Mouse (Mus musculus) macrophage (primary cell): ENCODE data around the gene Carmil2. TPM values are rescaled to one million over a fixed set of nuclear protein-coding genes. Genes with fewer than 3 reads are reported as not detected.

Experiments
- H3K27ac ChIP-seq: fragments of 350-480 bp; formaldehyde crosslinking; 2 replicates; pipeline ENCODE4 v1.9.0; 2021
- H3K36me3 ChIP-seq: fragments of 350-480 bp; formaldehyde crosslinking; 2 replicates; pipeline ENCODE4 v1.9.0; 2021; ENCODE audit errors: inconsistent target
- H3K4me3 ChIP-seq: fragments of 350-480 bp; formaldehyde crosslinking; 2 replicates; pipeline ENCODE4 v1.9.0; 2021; ENCODE audit errors: inconsistent target
- H3K79me2 ChIP-seq: fragments of 350-480 bp; formaldehyde crosslinking; 2 replicates; pipeline ENCODE4 v1.9.0; 2021; ENCODE audit errors: inconsistent target
- WGBS: methylation state at CpG from one replicate; pipeline ENCODE4 v1.1.7; 2026; ENCODE audit warnings: inconsistent platforms; ENCODE audit not compliant: missing documents; 5-methylcytosine and 5-hydroxymethylcytosine counted together
- polyA plus RNA-seq: library from polyadenylated mRNA; stranded (reverse); fragments of 250-400 nt; gene quantifications from 3 replicates; pipeline ENCODE4 v1.2.4, GENCODE M21; 2018; ENCODE audit warnings: inconsistent platforms

Gene Carmil2
- polyA plus RNA-seq, 1 experiment from 2014 or later: not detected

DNA sequence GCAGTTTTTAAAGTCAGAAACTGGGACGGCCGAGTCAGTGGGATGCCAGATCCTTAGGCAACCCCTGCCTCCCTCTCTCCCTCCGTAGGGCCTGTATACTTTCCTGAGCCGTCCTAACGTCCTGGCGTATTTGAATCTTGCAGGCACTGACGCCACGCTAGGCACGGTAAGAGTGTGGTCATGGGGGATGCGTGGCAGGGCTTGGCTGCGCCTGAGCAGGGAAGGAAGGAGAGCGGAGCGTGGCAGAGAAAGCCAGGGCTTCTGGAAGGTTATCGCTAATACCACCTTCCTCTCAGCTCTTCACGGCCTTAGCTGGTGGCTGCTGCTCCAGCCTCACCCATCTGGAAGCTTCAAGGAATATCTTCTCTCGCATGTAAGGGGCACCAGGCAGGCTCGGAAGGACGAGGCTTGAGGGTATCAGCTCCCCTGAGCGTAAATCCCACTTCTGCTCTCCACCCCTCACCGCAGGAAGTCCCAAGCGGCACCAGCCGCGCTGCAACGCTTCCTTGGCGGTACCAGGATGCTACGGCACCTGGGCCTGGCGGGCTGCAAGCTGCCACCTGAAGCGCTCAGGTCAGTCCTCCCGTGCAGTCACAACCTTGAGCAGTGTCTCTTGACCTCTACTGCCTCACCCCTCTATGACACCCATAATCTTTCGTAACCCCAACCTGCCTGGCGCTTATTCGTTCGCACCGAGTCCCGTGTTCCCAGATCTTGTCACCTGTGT is 3.3 kb downstream of the Carmil2 start:
- H3K36me3 ChIP-seq: no peaks in the 10 kb centered on the region
- H3K4me3 ChIP-seq: no peak overlapping the region
- no peak overlapping the region for H3K27ac ChIP-seq
- WGBS: 92% methylated on average over 32 of the region's 35 CpGs
- H3K79me2 ChIP-seq: no peaks in the 10 kb centered on the region

DNA sequence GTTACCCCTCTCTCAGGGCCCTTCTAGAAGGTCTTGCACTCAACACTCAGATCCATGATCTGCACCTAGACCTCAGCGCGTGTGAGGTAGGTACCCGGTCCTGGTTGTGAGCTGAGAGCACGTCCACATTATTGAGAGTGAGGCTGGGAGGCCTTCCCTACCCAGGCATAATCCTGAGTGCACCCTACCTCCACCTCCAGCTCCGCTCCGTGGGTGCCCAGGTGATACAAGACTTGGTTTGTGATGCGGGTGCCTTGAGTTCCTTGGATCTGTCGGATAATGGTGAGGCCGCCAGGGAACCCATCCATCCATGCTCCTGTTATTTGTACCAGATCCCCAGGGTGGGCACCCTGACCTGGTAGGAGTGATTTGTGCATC is 3.9 kb downstream of the Carmil2 start:
- Histone ChIP-seq H3K36me3 (no peaks in the 10 kb centered on the region), H3K79me2 (no peaks in the 10 kb centered on the region), H3K27ac (no peak overlapping the region), H3K4me3 (no peak overlapping the region)
- WGBS: 95% methylated on average over 9 of the region's 9 CpGs

DNA sequence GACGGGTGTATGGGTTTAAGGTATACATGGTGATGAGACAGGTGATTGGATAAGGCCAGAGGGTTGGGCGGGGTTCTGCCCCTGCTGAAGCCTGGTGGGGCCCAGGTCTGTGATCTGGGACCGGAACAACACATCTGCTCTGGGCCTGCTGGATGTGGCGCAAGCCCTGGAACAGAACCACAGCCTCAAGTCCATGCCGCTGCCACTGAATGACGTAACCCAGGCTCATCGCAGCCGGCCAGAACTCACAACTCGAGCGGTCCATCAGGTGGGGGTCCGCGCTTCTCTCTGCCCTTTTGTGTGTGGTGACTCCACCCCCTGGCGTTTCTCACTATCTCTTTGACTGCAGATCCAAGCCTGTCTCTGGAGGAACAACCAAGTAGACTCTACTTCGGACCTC is 4.9 kb downstream of the Carmil2 start:
- Histone ChIP-seq H3K36me3 (no peaks in the 10 kb centered on the region), H3K27ac (no peak overlapping the region), H3K4me3 (no peak overlapping the region), H3K79me2 (no peaks in the 10 kb centered on the region)
- WGBS: 78% methylated on average over 14 of the region's 14 CpGs

DNA sequence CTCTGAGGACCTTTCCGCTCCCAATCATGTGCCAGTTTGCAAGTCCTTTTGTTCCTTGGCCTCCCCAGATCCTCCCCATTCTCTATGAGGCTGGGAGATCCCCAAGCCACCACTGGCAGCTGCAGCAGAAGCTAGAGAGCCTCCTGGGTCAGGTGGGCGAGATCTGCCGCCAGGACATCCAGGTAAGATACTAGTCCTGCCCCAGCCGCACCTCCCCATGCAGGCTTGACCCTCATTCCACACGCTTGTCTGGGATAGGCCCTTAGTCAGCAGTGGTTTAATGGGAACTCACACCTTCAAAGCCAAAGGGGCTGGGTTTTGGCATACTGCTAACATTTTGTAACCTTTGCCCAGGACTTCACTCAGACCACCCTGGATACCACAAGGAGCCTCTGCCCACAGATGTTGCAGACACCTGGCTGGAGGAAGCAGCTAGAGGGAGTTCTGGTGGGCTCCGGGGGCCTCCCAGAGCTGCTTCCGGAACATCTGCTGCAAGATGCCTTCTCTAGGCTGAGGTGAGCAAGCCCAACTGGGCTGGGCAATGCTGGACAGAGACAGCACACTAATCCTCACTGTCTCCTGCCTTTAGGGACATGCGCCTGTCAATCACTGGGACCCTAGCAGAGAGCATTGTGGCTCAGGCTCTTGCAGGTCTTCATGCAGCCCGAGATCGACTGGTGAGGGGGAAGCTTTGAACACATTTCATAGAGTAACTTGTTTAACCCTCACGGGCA is 6.5 kb downstream of the Carmil2 start:
- H3K79me2 ChIP-seq: no peaks in the 10 kb centered on the region
- H3K27ac ChIP-seq: no peak overlapping the region
- H3K36me3 ChIP-seq: no peaks in the 10 kb centered on the region; the same call in 1 of the 2 replicates
- 89% methylated on average over 11 of the region's 11 CpGs for WGBS
- no peak overlapping the region for H3K4me3 ChIP-seq

DNA sequence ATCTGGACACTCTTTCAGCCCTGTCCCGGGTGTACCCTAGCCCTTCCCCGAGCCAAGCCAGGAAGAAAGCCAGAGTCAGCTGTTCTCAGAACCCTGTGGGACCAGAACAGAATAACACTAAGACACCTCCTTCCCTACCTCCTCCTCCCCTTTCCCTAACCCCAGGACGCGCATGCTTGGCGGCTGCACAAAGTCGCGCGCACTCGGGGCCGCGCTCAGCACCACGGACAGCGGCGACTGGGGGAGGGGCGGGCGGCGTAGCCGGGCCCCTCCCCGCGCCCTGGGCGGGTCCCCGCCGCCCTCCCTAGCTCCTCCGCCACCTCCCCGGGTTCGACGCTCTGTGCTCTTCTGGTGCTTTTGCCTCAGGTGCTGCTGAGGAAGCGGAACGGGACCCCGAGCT is 7.6 kb downstream of the Carmil2 start:
- Histone ChIP-seq H3K36me3 (peaks cover 10% of the 10 kb centered on the region; the same call in 1 of the 2 replicates), H3K4me3 (no peak overlapping the region)

DNA sequence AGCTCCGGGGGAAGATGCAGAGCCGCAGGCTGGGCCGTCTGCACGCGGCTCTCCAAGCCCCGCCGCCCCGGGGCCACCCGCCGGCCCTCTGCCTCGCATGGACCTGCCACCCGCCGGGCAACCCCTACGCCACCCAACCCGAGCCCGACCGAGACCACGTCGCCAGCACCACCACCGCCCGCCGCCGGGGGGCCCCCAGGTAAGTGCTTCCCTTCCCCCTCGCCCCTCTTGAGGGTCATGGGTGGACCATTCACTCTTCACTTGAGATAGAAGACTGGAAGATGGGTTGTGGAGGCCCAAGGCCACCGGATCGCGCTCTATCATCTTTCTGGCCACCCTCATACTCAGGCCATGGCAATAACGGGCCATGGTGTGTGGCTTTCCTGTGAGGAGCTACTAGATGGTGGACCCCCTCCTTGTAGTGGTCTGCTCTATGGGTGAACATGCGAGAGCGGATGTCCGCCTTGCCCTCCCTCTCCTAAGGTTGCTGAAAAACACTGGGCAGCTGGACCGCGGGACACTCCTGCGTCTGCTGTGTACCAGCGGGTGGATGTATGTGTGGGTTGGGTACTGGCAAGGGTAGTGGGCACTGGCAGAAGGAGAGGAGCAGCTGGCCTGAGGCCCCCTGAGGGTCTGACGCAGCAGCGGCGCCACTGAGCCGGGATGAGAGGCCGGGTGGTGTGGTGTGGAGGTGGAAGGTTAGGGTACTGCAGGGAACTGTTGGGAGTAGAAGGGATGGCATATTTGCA is 8.2 kb downstream of the Carmil2 start:
- H3K36me3 ChIP-seq: peaks cover 12% of the 10 kb centered on the region; the same call in 1 of the 2 replicates
- no peak overlapping the region for H3K27ac ChIP-seq
- H3K79me2 ChIP-seq: no peaks in the 10 kb centered on the region
- WGBS: 93% methylated on average over 38 of the region's 40 CpGs
- no peak overlapping the region for H3K4me3 ChIP-seq

More for the DNA sequence above, 7.6 kb downstream of the Carmil2 start:
- H3K27ac ChIP-seq: no peak overlapping the region
- no peaks in the 10 kb centered on the region for H3K79me2 ChIP-seq
- 87% methylated on average over 17 of the region's 30 CpGs for whole genome bisulfite sequencing

DNA sequence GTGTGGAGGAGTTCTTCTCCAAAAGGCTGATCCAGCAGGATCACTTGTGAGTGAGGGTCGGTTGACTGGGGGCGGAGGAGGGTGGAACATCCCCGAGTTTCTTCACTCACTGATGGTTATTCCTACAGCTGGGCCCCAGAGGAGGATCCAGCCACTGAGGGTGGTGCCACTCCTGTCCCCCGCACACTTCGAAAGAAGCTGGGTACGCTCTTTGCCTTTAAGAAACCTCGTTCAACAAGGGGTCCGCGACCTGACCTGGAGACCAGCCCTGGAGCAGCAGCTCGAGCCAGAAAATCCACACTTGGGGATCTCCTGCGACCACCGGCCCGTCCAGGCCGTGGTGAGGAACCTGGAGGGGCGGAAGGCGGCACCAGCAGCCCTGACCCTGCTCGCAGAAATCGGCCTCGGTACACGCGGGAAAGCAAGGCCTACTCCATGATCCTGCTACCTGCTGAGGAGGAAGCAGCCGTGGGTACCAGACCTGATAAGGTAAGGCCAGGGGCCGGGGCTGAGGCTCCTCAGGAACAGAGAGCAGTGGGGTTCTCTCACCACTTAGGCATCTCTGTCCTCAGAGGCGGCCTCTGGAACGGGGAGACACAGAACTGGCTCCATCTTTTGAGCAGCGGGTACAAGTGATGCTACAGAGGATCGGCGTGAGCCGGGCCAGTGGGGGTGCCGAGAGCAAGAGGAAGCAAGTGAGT is 9.2 kb downstream of the Carmil2 start:
- peaks cover 12% of the 10 kb centered on the region; the same call in 1 of the 2 replicates for H3K36me3 ChIP-seq
- no peak overlapping the region for H3K27ac ChIP-seq
- H3K4me3 ChIP-seq: no peak overlapping the region
- peaks cover 4% of the 10 kb centered on the region; the same call in 1 of the 2 replicates for H3K79me2 ChIP-seq
- 91% methylated on average over 30 of the region's 30 CpGs for whole genome bisulfite sequencing

DNA sequence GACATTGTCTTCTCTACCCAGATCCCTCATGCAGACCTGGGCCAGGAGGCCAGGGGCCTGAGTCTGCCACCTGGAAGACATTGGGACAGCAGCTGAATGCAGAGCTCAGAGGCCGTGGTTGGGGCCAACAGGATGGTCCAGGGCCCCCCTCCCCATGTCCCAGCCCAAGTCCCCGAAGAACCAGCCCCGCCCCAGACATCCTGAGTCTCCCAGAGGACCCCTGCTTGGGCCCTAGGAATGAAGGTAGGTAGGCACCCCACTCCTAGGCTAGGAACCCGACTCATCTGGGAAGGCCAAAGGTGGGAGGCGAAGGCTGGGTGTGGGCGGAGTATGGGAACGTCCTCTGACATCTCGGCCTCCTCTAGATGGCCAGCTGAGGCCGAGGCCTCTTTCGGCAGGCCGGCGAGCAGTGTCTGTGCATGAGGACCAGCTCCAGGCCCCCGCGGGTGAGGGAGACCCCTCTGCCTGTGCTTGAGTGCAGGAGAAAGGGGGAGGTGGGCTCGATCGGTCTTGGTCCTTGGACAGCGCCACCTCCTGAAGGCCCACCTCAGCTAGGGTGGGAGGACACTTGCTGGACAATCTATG is 11.2 kb downstream of the Carmil2 start:
- 94% methylated on average over 13 of the region's 17 CpGs for WGBS
- H3K36me3 ChIP-seq: peaks cover 12% of the 10 kb centered on the region; the same call in 1 of the 2 replicates

DNA sequence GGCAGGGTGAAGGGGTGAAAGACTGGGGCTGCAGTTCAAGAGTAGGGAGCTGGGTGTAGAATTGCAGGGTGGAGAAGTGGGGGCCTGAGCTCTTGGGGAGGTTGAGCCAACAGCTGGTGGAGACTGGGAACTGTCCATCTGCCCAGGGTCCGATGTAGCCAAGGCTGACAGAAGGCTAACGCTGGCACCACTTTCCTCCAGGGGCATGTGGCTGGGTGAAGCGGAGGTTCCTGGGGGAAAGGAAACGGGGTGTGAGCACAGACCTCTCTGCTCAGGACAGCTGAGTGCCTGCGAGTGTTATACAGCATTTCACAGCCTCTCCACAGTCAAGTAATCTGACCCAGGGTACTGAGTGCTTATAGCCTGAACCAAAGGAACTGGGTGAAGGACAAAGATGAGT is 12.7 kb downstream of the Carmil2 start:
- Histone ChIP-seq H3K4me3 (no peak overlapping the region), H3K27ac (no peak overlapping the region), H3K36me3 (peaks cover 12% of the 10 kb centered on the region; the same call in 1 of the 2 replicates), H3K79me2 (peaks cover 6% of the 10 kb centered on the region; the same call in 1 of the 2 replicates)
- 96% methylated on average over 5 of the region's 5 CpGs for WGBS

More for the DNA sequence above, 11.2 kb downstream of the Carmil2 start:
- Histone ChIP-seq H3K4me3 (no peak overlapping the region), H3K79me2 (peaks cover 6% of the 10 kb centered on the region; the same call in 1 of the 2 replicates), H3K27ac (no peak overlapping the region)

DNA sequence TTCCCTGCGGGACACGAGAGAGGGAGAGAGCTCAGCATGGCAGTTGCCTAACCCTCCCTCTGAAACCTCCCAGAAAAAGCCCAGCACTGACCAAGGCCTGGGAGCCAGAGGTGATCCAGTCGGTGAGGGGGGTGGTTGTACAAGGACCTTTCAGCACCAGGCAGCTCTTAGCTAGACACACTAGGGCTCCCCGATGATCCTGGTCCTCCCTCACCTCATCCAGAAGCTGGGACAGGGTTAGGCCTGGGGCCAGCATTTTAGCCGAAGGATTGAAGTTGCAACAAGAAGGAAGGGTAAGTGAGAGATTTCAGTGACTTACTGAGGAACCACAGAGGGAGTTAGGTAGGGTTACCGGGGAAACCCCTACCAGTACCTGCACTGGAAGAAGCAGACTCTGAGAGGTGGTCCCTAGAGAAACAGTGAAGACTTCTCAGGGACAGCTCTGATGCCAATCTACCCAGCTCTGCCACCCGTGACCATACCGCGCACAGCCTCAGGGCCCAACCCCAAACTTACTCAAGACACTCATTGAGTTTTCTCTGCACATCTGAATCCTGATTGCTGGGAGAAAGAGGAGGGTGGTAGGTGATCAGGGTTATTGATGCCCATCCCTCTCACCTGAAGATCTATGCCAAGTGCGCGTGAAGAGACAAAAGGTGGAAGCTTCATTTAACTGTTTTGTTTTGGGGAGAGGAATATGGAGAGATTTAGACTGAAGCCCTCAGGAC is 13.6 kb downstream of the Carmil2 start:
- Histone ChIP-seq H3K27ac (no peak overlapping the region), H3K36me3 (peaks cover 12% of the 10 kb centered on the region; the same call in 1 of the 2 replicates), H3K79me2 (peaks cover 6% of the 10 kb centered on the region; the same call in 1 of the 2 replicates), H3K4me3 (peak overlapping the region; percentile 94)
- WGBS: 95% methylated on average over 11 of the region's 11 CpGs

DNA sequence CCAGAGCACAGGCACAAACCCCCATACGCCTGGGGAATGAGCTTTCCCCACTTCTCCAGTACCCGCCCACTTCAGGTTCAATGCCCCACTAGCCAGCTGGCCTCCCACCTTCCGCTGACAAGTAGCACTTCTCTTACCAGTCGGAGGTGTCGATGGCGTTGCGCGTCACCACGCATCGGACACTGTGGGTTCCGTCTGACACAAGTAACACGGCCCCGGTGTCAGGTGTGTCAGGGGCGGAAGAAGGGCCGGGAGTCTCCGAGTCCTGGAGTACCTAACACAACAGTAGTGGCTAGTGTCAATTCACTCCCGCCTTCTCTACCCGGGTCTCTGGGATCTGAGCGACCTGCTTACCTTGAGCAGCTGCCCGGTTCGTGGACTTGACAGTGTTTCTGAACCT is 14.5 kb downstream of the Carmil2 start:
- peaks cover 6% of the 10 kb centered on the region; the same call in 1 of the 2 replicates for H3K79me2 ChIP-seq
- peak overlapping the region; percentile 94 for H3K4me3 ChIP-seq
- 0% methylated on average over 21 of the region's 21 CpGs for WGBS
- H3K27ac ChIP-seq: peak overlapping the region; percentile 88
- peaks cover 12% of the 10 kb centered on the region; the same call in 1 of the 2 replicates for H3K36me3 ChIP-seq

DNA sequence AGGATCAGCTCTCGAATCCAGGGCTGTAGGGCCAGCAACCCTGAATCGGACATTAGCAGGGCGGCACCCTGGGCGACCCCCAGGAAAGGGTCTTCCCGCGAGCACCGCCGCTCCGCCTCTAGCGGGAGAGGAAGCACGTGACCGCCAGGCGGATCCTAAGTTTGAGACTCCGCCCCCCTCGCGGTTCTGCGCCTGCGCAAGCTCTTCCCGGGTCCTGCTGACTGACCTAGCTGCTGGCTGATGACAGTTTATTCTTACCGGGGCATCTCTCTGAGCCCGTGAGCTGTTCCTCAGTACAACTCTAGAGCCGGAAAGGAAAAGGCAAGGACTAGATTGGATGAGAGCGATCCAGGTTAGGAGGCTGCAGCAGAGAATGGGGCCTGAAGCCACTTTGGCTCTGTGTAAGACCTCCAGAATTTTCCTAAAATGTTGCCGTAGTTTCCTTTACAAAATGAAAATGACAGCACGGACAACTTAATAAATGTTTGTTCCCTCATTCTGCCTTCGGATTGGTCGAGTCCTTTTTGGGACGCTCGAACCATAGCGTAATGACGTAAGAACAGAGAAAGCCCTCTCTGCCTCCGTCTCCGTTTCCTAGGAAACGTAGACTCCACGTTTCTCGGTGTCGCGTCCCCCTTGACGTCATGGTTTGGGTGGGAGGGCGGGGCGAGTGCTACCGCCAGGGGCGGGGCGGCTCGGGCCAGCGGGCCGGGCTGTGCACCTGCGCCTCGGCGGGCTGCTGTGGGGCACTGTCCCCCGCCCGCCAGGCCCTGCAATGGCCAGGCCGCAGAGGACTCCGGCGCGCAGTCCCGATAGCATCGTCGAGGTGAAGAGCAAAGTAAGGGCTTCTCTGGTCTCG is 15.1 kb downstream of the Carmil2 start, which contains the start of the genes Acd and Pard6a:
Acd (minus strand) TSS at position 137 of the 859 bp plus-strand sequence.
Pard6a (plus strand) TSS at position 183 of the 859 bp plus-strand sequence.
- under 1% methylated on average over 59 of the region's 60 CpGs for WGBS
- peak within 1 kb of the TSS; percentile 94 for H3K4me3 ChIP-seq
- peaks cover 12% of the 10 kb centered on the region; the same call in 1 of the 2 replicates for H3K36me3 ChIP-seq
- H3K27ac ChIP-seq: peak within 1 kb of the TSS; percentile 88
- H3K79me2 ChIP-seq: peaks cover 6% of the 10 kb centered on the region; the same call in 1 of the 2 replicates
